Mouse (Mus musculus) kidney, postnatal 4 days (tissue): ENCODE measurements around the gene Myl10.
"Not testable (repeated sequence)": the region's sequence is repeated elsewhere in the genome, so short reads cannot be mapped to it uniquely, and the experiment has no call there.

ENCODE experiments used
- DNase-seq, 2 experiments: peaks; one replicate each; pipeline ENCODE4 v3.0.0; 2021; ENCODE audit warnings: mixed read lengths in 2 of 2

Myl10 gene

DNA sequence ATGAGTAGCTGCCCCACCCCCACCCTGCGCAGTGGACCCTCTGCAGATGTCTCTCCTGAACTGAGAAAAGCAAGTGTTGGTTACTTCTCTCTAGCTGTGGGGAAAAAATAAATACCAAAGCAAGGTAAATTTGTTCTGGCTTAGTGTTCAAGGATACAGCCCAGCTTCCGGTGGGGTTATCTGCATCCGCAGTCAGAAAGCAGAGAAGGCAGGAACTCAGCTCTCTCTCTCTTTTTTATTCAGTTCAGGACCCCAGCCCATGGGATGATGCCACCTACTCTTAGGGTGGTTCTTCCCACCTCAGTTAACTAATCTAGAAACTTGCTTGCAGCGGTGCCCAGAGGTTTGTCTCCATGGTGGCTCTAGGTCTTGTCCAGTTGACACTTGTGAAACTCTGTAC lies at the start of gene Myl10:
Myl10 (plus strand) TSS at position 363 of the 400 bp plus-strand sequence.
- DNase-seq: no peak

- no peak for DNase-seq
Observed at GRCm38 (mm10) chr5:136646731-136647328, 46.1 kb upstream of the Myl10 start.

DNA sequence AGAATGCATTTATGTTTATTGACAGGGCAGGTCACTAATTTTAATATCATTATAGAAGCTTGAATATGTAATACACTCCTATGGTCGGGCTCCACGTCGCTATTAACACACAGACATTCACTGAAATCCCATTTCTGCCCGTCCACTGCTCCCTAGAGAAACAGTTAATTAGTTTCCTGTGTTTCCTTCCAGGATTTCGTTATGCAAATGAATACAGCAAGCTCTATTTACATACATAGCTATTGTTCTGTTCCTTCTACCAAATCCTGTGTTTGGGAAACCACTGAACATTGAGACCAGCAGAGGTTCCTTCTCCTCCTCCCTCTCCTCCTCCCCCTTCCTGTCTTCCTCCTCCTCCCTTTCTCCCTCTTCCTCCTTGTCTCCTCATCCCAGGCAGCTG lies 43.9 kb upstream of the Myl10 start:
- no peak for DNase-seq

GRCm38 (mm10) chr5:136649655-136650054 lies 43.3 kb upstream of the Myl10 start:
- no peak for DNase-seq

GRCm38 (mm10) chr5:136654481-136654880 lies 38.5 kb upstream of the Myl10 start:
- DNase-seq: no peak

DNA sequence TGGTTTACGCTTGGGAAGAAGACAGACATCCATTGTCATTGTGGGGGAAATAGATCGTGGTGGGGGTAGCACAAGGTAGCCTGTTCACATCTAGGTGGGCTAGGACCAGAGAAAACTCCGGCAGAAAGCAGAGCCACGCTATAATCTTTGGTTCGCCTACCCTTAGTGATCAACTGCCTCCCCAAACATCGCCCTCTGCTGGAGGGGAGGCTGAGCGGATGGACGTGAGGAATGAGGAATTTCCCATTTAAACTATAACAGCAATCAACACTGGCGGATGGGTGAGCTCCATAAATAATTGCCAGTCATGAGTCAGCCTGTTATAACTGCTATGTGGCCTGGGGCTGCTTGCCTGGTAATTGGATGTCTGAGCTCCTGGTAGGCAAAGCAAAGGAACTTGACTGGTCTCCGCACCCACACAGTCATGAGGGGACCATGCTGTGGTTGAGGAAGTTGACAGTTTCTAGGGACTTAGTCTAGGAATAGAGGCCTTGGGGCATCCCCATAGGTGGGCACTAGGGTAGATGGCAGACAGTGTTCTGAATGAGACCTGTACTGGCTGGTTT lies 36.0 kb upstream of the Myl10 start:
- peak in 1 of 2 experiments; percentile 15 for DNase-seq

- not testable (repeated sequence) for DNase-seq
Observed at GRCm38 (mm10) chr5:136660721-136661120, 32.2 kb upstream of the Myl10 start.

DNA sequence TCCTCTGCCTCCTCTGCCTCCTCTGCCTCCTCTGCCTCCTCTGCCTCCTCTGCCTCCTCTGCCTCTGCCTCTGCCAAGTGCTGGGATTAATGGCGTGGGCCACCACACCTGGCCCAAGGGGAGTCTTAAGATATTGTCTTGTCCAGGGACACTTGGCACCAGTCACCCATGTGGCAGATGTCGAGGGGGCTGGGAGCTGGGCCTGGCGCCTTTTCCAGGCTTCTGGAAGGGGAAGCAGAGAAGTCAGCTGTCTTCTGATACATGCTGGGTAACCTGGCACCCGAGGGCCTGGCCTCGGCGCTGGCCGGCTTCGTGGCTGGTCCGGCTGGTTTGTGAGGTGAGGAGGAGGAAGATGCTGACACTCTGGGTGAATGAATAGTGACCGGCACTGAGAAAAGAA lies 30.7 kb upstream of the Myl10 start:
- no peak for DNase-seq

DNA sequence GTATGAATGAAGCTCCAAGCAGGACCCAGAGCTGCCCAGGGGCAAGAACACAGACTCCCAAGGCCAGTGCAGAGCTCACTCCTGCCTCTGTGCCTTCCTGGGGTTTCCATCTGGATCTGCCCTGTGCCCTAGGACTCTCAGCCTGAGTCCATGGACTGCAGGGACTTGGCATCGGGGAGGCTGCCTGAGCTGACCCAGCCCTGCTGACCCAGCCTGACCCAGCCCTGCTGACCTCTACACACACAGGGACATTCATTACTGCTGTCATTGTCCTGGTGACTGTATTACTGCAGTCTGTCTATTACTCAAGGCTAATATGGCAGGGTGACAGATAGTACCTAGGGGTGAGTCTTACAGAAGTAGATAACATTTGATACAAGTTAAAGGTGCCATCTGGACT lies 30.1 kb upstream of the Myl10 start:
- no peak for DNase-seq

GRCm38 (mm10) chr5:136664497-136664896 lies 28.4 kb upstream of the Myl10 start:
- peak; percentile 88 for DNase-seq

GRCm38 (mm10) chr5:136676315-136677030 lies 16.5 kb upstream of the Myl10 start:
- no peak for DNase-seq

DNA sequence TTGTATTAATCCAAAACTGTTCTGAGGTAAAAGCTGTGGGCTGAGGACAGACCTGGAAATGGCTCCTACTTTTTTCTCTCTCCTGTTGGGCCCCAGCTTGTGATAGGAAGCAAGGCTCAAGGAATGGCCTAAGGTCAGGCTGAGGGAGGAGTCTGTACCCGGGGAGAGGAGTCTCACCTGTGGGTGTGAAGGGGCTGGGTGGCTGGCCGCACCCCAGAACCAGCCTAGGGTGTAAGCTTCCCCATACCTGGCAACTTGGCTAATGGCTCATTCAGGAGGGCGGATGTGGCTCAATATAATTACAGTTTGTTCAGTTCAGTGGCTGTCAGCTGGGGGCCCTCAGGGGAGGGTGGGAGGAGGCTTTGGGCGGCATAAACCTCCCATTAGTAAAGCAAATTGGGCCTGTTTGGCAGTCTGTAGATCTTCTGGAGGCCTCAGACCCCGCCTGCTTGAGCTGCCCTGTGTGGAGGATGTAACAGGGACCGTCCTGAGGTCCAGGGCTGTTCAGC lies 14.1 kb upstream of the Myl10 start:
- no peak for DNase-seq

- no peak for DNase-seq
Observed at GRCm38 (mm10) chr5:136686349-136686748, 6.6 kb upstream of the Myl10 start.

GRCm38 (mm10) chr5:136687561-136687960 lies 5.4 kb upstream of the Myl10 start:
- DNase-seq: peak in 1 of 2 experiments; percentile 19

DNA sequence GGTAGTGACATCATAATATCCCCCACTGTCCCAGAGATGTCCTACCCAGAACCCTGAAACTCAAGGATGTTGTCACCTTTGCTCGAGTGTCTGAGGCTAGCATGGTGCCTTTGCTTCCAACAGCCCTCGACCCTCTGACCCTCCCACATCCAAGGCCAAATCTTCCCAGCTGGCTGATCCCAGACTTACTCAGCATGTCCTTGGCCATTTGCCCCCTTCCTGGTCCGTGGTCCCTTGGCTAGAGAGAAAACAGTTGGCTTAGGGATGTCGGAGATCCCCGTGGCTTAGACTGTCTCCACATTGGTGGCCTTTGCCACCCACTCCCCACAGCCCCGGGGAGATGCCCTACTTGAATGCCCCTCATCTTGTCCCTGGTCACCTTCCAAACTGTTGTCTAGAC lies 4.1 kb upstream of the Myl10 start:
- no peak for DNase-seq

DNA sequence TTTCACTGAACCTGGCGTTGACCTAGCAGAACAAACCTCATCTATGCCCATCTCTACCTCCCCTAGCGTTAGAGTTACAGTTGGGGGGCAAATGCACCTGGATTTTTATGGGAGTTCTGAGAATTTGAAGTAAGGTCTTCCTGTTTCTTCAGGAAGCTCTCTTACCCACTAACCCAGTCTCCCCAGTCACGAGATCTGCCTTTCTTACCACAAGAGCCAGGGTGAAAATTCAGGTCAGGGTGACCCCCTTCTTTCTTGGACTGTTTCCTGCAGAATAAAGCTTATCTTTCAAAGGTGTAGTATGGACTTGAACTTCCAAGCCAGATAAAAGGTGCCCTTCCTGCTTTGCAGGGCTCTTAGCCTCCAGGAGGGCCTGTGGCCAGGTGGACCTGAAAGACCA lies 1.8 kb upstream of the Myl10 start:
- DNase-seq: no peak

DNA sequence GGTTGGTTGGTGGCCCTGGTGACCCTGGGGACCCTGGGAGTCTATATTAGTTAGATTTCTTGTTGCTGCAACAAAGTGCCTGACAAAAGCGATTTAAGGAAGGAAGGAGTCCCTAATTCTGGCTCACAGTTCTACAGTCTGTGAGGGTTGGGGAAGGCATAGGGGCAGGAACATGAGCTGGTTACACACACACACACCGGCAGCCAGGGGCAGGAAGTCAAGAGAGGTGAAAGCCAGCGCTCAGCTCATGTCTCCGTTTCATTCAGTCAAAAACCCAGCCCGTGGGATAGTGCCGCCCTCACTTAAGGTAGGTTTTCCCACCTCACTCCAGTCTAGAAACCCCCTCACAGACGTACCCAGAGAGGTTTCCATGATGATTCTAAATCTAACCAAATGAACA lies 472 bp downstream of the Myl10 start:
- no peak for DNase-seq

GRCm38 (mm10) chr5:136694976-136695375 lies 2.0 kb downstream of the Myl10 start:
- peak; percentile 61 to 64 for DNase-seq

DNA sequence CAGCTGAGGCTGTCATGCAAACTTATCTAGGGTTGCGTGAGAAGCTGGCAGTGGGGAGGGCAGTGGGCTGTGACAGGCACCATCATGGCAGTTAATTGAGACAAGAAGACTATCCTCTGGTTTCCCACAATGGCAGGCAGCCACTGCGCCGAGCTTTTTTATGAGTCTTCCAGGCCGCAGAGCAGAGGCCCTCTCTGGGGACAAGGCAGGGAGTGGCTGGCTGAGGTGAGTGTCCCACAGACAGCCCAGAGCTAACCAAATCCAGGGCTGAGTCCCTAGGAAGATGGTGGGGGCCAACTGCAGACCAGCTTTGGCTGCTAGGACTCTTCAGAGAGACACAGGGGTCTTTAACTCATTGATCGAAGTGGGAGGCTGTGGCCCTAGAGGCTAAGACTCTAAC lies 3.6 kb downstream of the Myl10 start:
- DNase-seq: peak in 1 of 2 experiments; percentile 17

- no peak for DNase-seq
Observed at GRCm38 (mm10) chr5:136697618-136698017, 4.7 kb downstream of the Myl10 start.

GRCm38 (mm10) chr5:136702159-136702725 lies 9.3 kb downstream of the Myl10 start:
- DNase-seq: no peak

DNA sequence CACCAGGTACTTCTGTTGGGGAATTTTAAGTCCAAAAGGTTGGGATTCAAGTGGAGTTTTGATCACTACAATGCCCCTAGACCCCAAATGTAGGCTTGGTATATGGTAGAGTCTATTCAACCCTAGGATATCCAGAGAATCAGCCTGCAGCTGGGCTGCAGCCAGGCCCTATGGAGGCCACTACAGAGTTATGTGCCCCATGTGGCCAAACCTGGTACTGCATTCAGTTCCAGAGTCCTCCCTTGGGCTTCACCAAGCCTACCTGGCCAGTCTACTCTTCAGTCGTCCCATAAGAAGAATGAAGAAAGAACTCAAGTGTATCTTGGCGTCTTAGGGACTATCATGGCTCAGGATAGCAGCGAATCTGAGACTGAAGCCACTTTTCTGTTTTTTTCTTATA lies 10.8 kb downstream of the Myl10 start:
- peak; percentile 87 to 88 for DNase-seq

GRCm38 (mm10) chr5:136704151-136704550 lies 11.2 kb downstream of the Myl10 start:
- peak; percentile 70 to 77 for DNase-seq

DNA sequence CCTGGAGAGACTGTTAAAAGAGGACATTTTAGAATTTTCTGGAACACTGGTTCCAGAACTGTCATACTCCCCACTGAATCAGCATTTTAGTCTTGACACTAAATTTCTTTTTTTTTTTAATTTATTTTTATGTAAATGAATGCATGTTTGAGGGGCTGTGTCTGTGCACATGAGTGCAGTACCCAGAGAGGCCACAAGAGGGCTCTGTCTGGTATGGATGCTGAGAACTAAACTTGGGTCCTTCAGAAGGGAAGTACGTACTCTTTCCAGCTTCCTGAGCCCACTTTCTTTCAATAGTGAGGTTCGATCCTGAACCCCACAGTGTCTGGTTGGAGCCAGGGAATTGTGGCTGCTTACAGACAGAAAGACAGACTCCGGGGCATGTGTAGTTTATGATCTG lies 12.6 kb downstream of the Myl10 start:
- DNase-seq: peak; percentile 39 to 47
